Mouse (Mus musculus) cerebellum, adult 2 months (tissue): ENCODE results near the gene Herc6.

ENCODE experiments used
- CTCF ChIP-seq: fragments of 200-500 bp; IDR thresholded peaks from 2 replicates; pipeline ENCODE4 v1.5.1; 2011; ENCODE audit warnings: low read depth, mild to moderate bottlenecking, control low read depth, low read length, moderate library complexity, borderline replicate concordance; ENCODE audit not compliant: insufficient read depth
- POLR2A ChIP-seq: fragments of 200-500 bp; IDR thresholded peaks from 2 replicates; pipeline ENCODE4 v1.6.1; 2011; ENCODE audit warnings: low read length, control low read depth, borderline replicate concordance; ENCODE audit not compliant: insufficient read depth

- no peak for TF ChIP-seq CTCF
- peak; percentile 52; the same call in 1 of the 2 replicates for TF ChIP-seq POLR2A
These were observed 45.3 kb upstream of the Herc6 start, which contains the start of gene Ppm1k for GRCm38 (mm10) chr6:57535386-57535936.
